Mouse (Mus musculus) CD4-positive helper T cell, adult 2 months (primary cell): Measurements from ENCODE around the gene Oxsr1.
A peak's percentile ranks its signal among the peaks of the same experiment; 100 is the strongest.

Experiments
- DNase-seq: peaks from one replicate; pipeline ENCODE4 v3.0.0-alpha.2; 2012; ENCODE audit warnings: low read depth, missing footprints, low spot score

Oxsr1 gene

GRCm38 (mm10) chr9:119338350-119338749 lies 16.1 kb upstream of the Oxsr1 start:
- DNase-seq: no peak

- DNase-seq: no peak
Measured at GRCm38 (mm10) chr9:119337842-119338241, 15.6 kb upstream of the Oxsr1 start.

GRCm38 (mm10) chr9:119335571-119335970 lies 13.3 kb upstream of the Oxsr1 start:
- DNase-seq: no peak

GRCm38 (mm10) chr9:119334834-119335233 lies 12.6 kb upstream of the Oxsr1 start:
- DNase-seq: no peak

GRCm38 (mm10) chr9:119334324-119334723 lies 12.1 kb upstream of the Oxsr1 start:
- peak; percentile 67 for DNase-seq

- no peak for DNase-seq
Measured at GRCm38 (mm10) chr9:119330186-119330963, 8.1 kb upstream of the Oxsr1 start.

GRCm38 (mm10) chr9:119328488-119328887 lies 6.3 kb upstream of the Oxsr1 start:
- DNase-seq: no peak

GRCm38 (mm10) chr9:119324130-119324529 lies 1.9 kb upstream of the Oxsr1 start:
- no peak for DNase-seq

GRCm38 (mm10) chr9:119323260-119323645 lies 1.0 kb upstream of the Oxsr1 start:
- no peak for DNase-seq

- DNase-seq: no peak
Measured at GRCm38 (mm10) chr9:119321392-119322229, 616 bp downstream of the Oxsr1 start.

GRCm38 (mm10) chr9:119320946-119321345 lies 1.3 kb downstream of the Oxsr1 start:
- no peak for DNase-seq

GRCm38 (mm10) chr9:119320446-119320845 lies 1.8 kb downstream of the Oxsr1 start:
- no peak for DNase-seq

GRCm38 (mm10) chr9:119318891-119319290 lies 3.3 kb downstream of the Oxsr1 start:
- no peak for DNase-seq

GRCm38 (mm10) chr9:119313096-119313495 lies 9.1 kb downstream of the Oxsr1 start:
- DNase-seq: no peak

- no peak for DNase-seq
Measured at GRCm38 (mm10) chr9:119309067-119309466, 13.2 kb downstream of the Oxsr1 start.

- DNase-seq: no peak
Measured at GRCm38 (mm10) chr9:119305863-119306262, 16.4 kb downstream of the Oxsr1 start.

- DNase-seq: no peak
Measured at GRCm38 (mm10) chr9:119298563-119298962, 23.7 kb downstream of the Oxsr1 start.

- DNase-seq: no peak
Measured at GRCm38 (mm10) chr9:119297696-119298095, 24.5 kb downstream of the Oxsr1 start.

GRCm38 (mm10) chr9:119290791-119291190 lies 31.4 kb downstream of the Oxsr1 start:
- DNase-seq: no peak

- DNase-seq: no peak
Measured at GRCm38 (mm10) chr9:119280894-119281682, 41.1 kb downstream of the Oxsr1 start.

- no peak for DNase-seq
Measured at GRCm38 (mm10) chr9:119278031-119278430, 44.2 kb downstream of the Oxsr1 start.

- DNase-seq: no peak
Measured at GRCm38 (mm10) chr9:119276321-119276720, 45.9 kb downstream of the Oxsr1 start.
